Mouse (Mus musculus) hematopoietic stem cell, adult 5-6 weeks (primary cell): ENCODE results near the gene Dnajb3. TPM values are rescaled to one million over a fixed set of nuclear protein-coding genes. Genes with fewer than 3 reads are reported as not detected.
A peak's percentile ranks its signal among the peaks of the same experiment; 100 is the strongest.

Source experiments
- ATAC-seq, 2 experiments: fragments of 125-278 bp in 1 of 2; replicated peaks in 1 of 2; 2 replicates each; pipeline ENCODE4 v1.8.0; 2016 to 2017; ENCODE audit warnings: inconsistent platforms in 2 of 2, mild to moderate bottlenecking in 2 of 2, moderate number of reproducible peaks in 2 of 2, low read depth in 1 of 2, moderate TSS enrichment in 1 of 2; ENCODE audit not compliant: low FRiP score in 2 of 2, poor library complexity in 2 of 2, severe bottlenecking in 2 of 2, insufficient read depth in 1 of 2, low TSS enrichment in 1 of 2
- total RNA-seq: library from RNA; stranded (forward); fragments of 172-1452, 232-1000 nt; gene quantifications from 2 replicates; pipeline ENCODE4 v1.2.3, GENCODE M21; 2017

Dnajb3 gene
- 0.25 TPM in 1 of 2 replicates, not detected in the other for total RNA-seq

- peak; percentile 65 to 80 for ATAC-seq
Observed at GRCm38 (mm10) chr1:88205294-88205922, at the start of gene Dnajb3. Gene Dnajb3, minus strand, starts transcription at chr1:88205782.

- no peak for ATAC-seq
Observed at GRCm38 (mm10) chr1:88254793-88255465, 49.3 kb upstream of the Dnajb3 start.

- no peak for ATAC-seq
Observed at GRCm38 (mm10) chr1:88253540-88253939, 48.0 kb upstream of the Dnajb3 start.

GRCm38 (mm10) chr1:88253106-88253505 lies 47.5 kb upstream of the Dnajb3 start:
- peak in 1 of 2 experiments; percentile 12; a peak in 2 of 4 replicates for ATAC-seq

GRCm38 (mm10) chr1:88250023-88250422 lies 44.4 kb upstream of the Dnajb3 start:
- no peak for ATAC-seq

- ATAC-seq = no peak
Observed at GRCm38 (mm10) chr1:88249596-88249995, 44.0 kb upstream of the Dnajb3 start.

GRCm38 (mm10) chr1:88248658-88249057 lies 43.1 kb upstream of the Dnajb3 start:
- peak; percentile 1 to 2; a peak in 1 of 4 replicates for ATAC-seq

GRCm38 (mm10) chr1:88247660-88248059 lies 42.1 kb upstream of the Dnajb3 start:
- ATAC-seq = no peak

GRCm38 (mm10) chr1:88246386-88246785 lies 40.8 kb upstream of the Dnajb3 start:
- no peak for ATAC-seq

- no peak for ATAC-seq
Observed at GRCm38 (mm10) chr1:88245881-88246280, 40.3 kb upstream of the Dnajb3 start.

- no peak for ATAC-seq
Observed at GRCm38 (mm10) chr1:88243861-88244260, 38.3 kb upstream of the Dnajb3 start.

GRCm38 (mm10) chr1:88240579-88240978 lies 35.0 kb upstream of the Dnajb3 start:
- ATAC-seq = no peak

GRCm38 (mm10) chr1:88240072-88240471 lies 34.5 kb upstream of the Dnajb3 start:
- no peak for ATAC-seq

GRCm38 (mm10) chr1:88238771-88239170 lies 33.2 kb upstream of the Dnajb3 start:
- ATAC-seq = no peak

- no peak for ATAC-seq
Observed at GRCm38 (mm10) chr1:88237311-88237710, 31.7 kb upstream of the Dnajb3 start.

GRCm38 (mm10) chr1:88235894-88236415 lies 30.4 kb upstream of the Dnajb3 start:
- no peak for ATAC-seq

GRCm38 (mm10) chr1:88235046-88235893 lies 29.7 kb upstream of the Dnajb3 start:
- no peak for ATAC-seq

GRCm38 (mm10) chr1:88234646-88235045 lies 29.1 kb upstream of the Dnajb3 start:
- ATAC-seq = no peak
